Mouse (Mus musculus): ENCODE results near the gene Cnih4.

GRCm38 (mm10) chr1:181143609-181143949, 914 bp upstream of the Cnih4 start:
- TF ChIP-seq CTCF (IDR thresholded peaks at IDR 0.05; ENCODE audit: low read depth, low read length): no peak
- TF ChIP-seq POLR2A (IDR thresholded peaks at IDR 0.05; ENCODE audit: borderline replicate concordance, low read depth, low read length): no peak

Data from bone marrow macrophage, adult 2 months (primary cell).